Mouse (Mus musculus): ENCODE measurements around the gene Optc.

DNA sequence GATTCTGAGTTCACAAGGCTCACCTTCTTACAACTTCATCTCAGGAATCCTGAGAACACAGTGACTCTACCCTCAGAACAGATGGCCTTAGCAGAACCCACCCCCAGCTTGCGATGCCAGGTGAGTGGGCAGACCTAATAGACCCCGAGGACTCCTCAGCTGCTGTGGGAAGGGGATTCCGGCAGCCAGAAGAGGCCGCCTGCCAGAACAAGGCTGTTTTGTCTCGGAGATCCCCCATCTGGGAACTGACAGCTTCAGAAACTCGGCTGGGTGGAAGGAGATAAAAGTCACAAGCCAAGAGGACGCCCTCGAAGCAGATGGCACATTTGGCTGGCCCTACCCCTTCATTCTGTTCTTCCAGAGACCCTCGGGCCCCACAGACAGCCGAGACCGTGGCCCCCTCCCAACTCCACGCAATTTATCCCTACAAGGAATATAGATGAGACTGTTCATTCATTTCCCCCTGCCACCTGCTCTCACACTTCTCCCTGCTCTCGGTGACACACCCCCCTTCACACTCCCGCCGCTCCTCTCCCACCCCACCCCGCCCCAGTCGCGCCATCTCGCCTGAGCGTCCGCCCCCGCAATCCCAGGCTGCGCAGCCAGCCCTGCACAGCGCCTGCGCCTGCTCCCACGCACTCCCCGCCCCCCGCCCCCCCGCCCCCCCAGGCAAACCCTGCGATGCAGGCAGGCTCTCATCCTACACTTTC lies at the start of gene Optc:
- no peak for TF ChIP-seq CTCF (IDR thresholded peaks at IDR 0.05; ENCODE audit: borderline replicate concordance, extremely low read depth, insufficient read depth, insufficient read length)
- TF ChIP-seq POLR2A (IDR thresholded peaks at IDR 0.05; ENCODE audit: borderline replicate concordance, extremely low read depth, insufficient read depth, insufficient read length, poor library complexity, severe bottlenecking) = 0 out of 2 replicates have a peak, but pooled peaks have one; percentile 22

All from brain, embryonic 14.5 days (tissue).